Mouse (Mus musculus): ENCODE measurements around the gene Prkcb.
"Not testable (repeated sequence)": the region's sequence is repeated elsewhere in the genome, so short reads cannot be mapped to it uniquely, and the experiment has no call there.

Prkcb gene

GRCm38 (mm10) chr7:122288605-122289242 is at the start of gene Prkcb:
Prkcb (plus strand) TSS chr7:122288751.
- DNase-seq (ENCODE audit: low spot score in 2 of 2): peak; percentile 17 to 39

GRCm38 (mm10) chr7:122238939-122239338 is 49.6 kb upstream of the Prkcb start:
- DNase-seq (ENCODE audit: low spot score in 2 of 2): no peak

DNA sequence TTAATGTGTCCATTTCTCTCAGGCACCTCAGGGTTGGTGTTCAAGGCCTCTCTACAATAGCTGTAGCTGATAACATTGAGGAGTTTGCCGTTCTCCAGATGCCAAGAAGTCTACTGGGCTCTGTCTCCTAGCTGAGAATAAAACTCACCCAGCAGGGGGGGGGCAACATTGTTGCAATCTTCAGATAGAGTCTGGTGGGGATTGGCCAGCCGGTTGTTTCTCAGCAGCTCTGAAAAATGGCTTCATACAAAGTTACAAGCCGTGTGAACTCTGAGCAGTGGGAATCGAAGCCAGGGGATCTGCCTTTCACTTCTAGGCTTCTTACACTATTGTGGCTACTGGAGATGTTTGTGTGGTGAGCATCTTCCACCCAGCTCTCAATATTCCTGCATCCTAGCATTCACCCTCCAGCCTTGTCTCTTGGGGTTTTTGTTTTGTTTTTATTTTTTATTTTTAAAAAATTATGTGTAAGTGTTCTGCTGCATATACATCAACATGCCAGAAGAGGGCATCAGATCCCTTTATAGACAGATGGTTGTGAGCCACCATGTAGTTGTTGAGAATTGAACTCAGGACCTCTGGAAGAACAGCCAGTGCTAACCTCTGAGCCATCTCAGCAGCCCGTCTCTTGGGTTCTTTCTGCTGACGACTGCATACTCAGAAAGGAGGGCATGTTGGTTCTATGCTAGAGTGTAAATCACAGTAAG is 48.0 kb upstream of the Prkcb start:
- no peak for DNase-seq (ENCODE audit: low spot score in 2 of 2)

- DNase-seq (ENCODE audit: low spot score in 2 of 2): no peak
Observed at GRCm38 (mm10) chr7:122242260-122242659, 46.3 kb upstream of the Prkcb start.

- DNase-seq (ENCODE audit: low spot score in 2 of 2): not testable (repeated sequence)
Observed at GRCm38 (mm10) chr7:122242744-122243143, 45.8 kb upstream of the Prkcb start.

GRCm38 (mm10) chr7:122244166-122244565 is 44.4 kb upstream of the Prkcb start:
- DNase-seq (ENCODE audit: low spot score in 2 of 2): no peak

DNA sequence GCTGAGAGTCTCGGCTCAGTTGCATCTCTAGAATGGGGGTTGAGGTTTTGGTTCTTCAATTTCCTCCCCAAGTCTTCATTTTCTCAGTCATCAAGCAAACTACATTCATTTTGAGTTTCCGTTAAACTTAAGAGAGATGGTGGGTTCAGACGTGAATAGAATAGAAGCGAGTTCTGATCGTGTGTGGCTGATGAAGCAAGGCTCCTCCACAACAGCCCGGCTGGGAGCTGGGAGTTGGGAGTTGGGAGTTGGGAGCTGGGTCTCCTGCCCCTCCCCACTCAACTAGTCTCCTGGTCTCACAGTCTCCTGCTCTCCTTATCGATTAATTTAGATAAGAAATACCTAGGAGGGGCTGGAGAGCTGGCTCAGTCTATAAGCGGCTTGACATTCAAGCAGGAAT is 44.0 kb upstream of the Prkcb start:
- no peak for DNase-seq (ENCODE audit: low spot score in 2 of 2)

GRCm38 (mm10) chr7:122245976-122246375 is 42.6 kb upstream of the Prkcb start:
- no peak for DNase-seq (ENCODE audit: low spot score in 2 of 2)

DNA sequence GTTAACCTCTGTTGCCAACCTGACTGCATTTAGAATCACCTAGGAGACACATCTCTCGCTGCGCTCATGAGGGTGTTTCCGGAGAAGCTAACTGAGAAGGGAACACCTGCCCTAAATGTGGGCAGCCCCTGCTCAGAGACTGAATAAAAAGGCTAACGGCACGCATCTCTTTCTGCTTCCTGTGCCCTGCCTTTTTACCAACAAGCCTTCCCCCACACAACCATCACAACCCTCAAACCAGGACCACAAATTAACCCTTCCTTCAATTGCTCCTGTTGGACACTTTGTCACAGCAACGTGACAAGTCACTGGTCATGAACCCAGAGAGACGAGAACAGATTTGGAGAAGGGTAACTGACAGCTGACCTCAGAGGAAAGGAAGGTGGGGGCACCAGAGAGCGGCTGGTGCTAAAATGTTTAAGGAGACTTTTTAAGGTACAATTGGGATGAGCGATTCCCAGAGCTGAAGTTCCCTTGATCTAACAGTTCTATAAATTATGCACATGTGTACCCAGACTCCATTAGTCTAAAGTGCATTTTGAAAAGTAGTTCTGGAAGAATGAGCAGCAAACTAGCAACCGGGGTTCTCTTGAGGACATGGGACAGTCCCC is 41.2 kb upstream of the Prkcb start:
- DNase-seq (ENCODE audit: low spot score in 2 of 2): no peak

- DNase-seq (ENCODE audit: low spot score in 2 of 2): no peak
Observed at GRCm38 (mm10) chr7:122249321-122249821, 39.2 kb upstream of the Prkcb start.

DNA sequence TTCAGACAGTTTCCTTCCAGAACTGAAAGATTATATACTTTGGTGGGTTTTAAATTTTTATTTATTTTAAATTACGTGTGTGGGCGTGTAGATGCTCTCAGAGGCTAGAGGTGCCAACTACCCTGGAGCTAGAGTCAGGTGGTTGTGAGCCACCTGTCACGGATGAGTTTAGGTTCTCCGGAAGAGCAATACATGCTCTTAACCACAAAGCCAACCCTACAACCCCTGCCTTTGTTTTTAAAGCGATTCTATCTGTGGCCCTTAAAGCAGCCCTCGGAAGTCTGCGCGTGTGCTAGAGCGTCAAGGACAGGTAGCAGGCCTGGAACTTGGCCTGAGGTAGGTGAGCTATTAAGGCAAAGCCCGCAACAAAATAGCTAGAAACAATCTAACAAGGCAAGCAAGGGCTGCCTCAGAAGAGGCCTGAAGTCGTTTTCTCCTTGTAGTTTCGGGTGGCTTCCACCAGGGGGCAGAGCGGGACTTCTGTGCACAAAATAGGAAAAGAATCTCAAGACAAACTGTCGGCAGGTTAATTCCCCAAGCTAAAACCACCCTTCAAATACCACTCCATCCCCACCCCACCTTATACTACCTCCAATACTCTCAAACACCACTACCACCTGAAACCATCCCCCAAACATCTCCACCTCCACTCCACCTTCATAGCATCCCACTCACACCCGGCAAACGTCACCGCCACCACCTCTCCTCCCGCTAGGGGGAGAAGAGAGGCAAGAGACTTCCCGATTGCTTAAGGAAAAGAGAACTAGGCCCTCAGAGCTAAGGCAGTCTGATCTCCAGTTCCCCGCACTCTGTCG is 37.1 kb upstream of the Prkcb start:
- DNase-seq (ENCODE audit: low spot score in 2 of 2): peak; percentile 61 to 66

GRCm38 (mm10) chr7:122256722-122257121 is 31.8 kb upstream of the Prkcb start:
- DNase-seq (ENCODE audit: low spot score in 2 of 2): no peak

- DNase-seq (ENCODE audit: low spot score in 2 of 2): no peak
Observed at GRCm38 (mm10) chr7:122258521-122258920, 30.0 kb upstream of the Prkcb start.

- DNase-seq (ENCODE audit: low spot score in 2 of 2): no peak
Observed at GRCm38 (mm10) chr7:122260055-122260602, 28.4 kb upstream of the Prkcb start.

GRCm38 (mm10) chr7:122268983-122269486 is 19.5 kb upstream of the Prkcb start:
- DNase-seq (ENCODE audit: low spot score in 2 of 2): no peak

DNA sequence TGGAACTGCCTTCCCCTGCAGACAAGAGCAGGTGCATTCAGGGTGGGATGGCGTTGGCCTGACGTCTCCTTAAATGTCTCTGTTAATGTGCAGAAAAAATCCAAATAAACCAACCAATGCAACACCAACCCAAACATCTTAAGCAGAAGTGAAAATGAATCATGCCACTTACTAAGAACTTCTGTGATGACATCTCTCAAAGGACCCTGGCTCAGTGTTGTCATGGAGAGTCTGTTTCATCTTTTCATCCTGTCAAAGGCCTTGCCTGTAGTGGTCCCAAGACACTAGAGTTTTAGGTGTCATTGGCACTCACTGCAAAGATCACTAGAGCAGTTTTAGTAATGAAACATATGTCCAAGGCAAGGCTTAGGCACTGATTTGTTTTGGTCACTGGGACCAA is 16.2 kb upstream of the Prkcb start:
- no peak for DNase-seq (ENCODE audit: low spot score in 2 of 2)

DNA sequence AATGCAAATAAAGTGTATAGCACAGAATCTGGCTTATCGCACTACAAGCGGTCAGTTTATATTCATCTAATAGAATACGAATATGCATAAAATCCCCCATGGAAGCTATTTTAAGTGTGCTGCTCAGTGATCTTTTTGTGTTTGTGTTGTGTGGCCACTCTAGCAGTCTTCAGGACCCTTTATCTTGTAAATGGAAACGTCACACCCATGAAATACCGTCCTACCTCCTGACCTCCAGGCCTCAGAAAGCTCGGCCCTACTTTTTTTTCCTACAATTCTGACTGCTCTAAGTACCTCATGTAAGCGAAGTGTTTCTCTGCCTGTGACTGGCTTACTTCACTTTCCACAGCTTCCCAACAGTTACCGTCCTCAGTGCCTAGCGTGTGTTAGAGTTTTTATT is 9.0 kb upstream of the Prkcb start:
- DNase-seq (ENCODE audit: low spot score in 2 of 2): no peak

DNA sequence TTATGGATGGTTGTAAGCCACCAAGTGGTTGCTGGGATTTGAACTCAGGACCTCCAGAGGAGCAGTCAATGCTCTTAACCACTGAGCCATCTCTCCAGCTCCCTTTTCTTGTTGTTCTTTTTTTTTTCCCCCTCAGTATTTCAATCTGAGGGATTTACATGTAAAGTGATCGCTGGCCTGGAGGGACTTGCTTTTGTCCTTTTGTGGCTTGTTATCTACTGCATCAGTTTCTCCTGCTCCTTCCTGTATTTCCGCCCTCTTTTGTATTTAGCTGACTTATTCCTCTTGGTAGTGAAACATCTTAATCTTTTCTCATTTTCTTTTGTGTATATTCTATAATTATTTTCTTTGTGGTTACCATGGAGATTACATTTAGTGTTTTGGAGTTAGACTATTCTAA is 8.2 kb upstream of the Prkcb start:
- DNase-seq (ENCODE audit: low spot score in 2 of 2): no peak

DNA sequence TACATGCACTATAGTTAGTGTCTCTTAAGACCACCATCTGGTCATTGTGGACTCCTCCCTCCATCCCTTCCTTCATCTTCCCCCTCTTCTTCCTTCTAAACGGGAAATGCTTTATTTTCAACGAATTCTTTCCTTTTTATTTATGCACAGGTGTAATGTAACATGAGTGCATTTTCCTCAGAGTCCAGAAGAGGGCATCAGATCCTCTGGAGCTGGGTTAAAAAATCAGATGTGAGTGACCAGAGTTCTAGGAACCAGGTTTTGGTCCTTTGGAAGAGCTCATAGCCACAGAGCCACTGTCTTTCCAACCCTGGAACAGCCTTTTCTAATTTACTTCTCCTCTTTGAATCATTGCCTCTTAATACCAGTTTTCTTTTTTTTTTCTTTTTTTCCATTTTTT is 6.0 kb upstream of the Prkcb start:
- no peak for DNase-seq (ENCODE audit: low spot score in 2 of 2)

DNA sequence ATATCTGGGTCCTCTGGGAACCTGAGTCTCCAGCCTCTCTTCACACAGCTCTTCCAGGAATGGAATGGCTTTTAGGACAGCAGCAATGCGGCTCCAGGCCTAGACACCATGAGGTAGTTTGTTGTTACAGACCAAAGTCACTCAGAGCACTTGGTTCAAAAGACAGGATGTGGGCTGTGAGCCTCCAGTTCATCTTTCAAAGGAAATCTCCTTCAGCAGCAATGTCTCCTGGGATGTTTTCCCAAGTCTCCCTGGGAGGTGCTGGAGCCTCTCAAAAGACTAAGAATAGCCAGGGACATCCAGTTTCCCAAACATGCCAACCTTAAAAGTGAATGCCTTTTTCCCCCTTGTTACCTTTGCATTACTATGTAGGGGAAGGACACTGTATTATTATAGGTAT is 1.3 kb upstream of the Prkcb start:
- no peak for DNase-seq (ENCODE audit: low spot score in 2 of 2)

Data from urinary bladder, adult 18-20 months (tissue).